Mouse (Mus musculus) cerebellum, adult 2 months (tissue): ENCODE results near the gene Lemd1.

Experiments used
- CTCF ChIP-seq: fragments of 200-500 bp; IDR thresholded peaks from 2 replicates; pipeline ENCODE4 v1.5.1; 2011; ENCODE audit warnings: low read depth, mild to moderate bottlenecking, control low read depth, low read length, moderate library complexity, borderline replicate concordance; ENCODE audit not compliant: insufficient read depth
- POLR2A ChIP-seq: fragments of 200-500 bp; IDR thresholded peaks from 2 replicates; pipeline ENCODE4 v1.6.1; 2011; ENCODE audit warnings: low read length, control low read depth, borderline replicate concordance; ENCODE audit not compliant: insufficient read depth

GRCm38 (mm10) chr1:132211672-132212071 is 20.4 kb downstream of the Lemd1 start:
- TF ChIP-seq POLR2A (no peak), CTCF (no peak)
